Mouse (Mus musculus) duodenum, adult 2 months (tissue): ENCODE results near the gene Nasp. TPM values are rescaled to one million over a fixed set of nuclear protein-coding genes. Genes with fewer than 3 reads are reported as not detected.

Experiments
- polyA plus RNA-seq: library from polyadenylated mRNA; depleted of rRNA; stranded (reverse); fragments of >200 nt; gene quantifications from 2 replicates; pipeline ENCODE4 v1.2.3, GENCODE M21; 2012; ENCODE audit warnings: low replicate concordance; rRNA removed

Nasp gene
- polyA plus RNA-seq, result 0.38 and 2.5 TPM in 2 replicates

GRCm38 (mm10) chr4:116627722-116628662 lies at the start of gene Nasp:
Gene Nasp (minus strand): TSS chr4:116627941.

DNA sequence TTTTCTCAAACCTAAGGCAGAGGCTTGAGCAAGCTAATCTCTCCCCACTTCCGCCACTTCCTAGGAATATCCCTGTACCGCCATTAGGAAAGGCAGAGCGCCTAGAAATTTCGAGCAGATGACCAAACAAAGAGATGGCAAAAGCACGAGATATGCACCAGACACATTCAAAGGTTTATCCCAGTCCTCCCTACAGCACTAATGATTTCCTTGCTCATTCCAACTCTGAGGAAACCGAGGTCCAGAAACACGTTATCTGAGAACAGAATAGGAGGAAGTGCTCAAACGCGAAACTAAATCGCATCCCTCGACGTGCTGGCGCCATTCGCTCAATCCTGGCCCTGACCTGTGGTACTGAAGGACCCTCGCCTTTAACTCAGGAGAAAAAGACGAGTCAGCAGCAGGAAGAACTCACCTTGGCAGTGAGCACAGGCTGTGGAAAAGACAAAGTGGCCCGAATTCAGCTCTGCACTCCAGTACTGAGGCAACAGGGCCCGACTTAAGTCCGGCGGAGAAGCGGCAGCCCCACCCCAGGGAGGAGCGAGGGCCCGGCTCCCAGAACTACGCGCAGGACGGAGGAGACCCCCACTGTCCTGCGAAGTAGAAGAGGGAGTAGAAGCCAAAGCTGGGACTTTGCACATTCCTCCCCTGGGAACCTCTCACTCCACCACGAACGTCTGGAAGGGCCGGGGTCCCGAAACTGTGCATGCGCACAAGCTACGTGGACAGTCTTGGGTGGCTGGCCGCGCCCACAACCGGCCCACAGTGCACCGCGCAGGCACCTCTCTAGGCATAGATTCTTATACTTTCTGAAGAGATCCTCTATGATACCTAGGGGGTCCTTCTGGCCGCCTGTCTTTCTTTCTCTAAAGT lies 23.4 kb upstream of the Nasp start, which contains the start of gene Akr1a1:
Gene Akr1a1, minus strand, starts transcription at position 757 of the 873 bp plus-strand sequence.

DNA sequence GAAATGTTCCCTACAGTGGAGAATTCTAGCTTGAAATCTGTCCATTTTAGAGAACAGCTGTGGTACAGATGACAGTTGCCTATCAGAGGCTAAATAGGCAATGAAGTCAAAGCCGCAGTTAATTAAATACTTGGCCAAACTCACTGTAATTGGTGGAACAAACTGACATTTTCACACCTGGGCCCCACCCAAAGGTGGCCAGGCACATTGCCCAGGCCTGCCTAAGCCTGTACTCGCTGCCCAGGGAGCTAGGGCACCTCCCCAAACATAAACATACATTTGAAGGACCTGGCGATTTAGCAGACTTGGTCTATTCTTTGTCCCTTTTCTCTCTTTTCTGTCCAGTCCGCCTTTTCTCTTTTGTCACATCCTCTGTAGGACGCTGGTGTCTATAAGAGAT lies 31.4 kb downstream of the Nasp start, which contains the start of gene Ccdc17:
Gene Ccdc17, plus strand, starts transcription at position 276 of the 400 bp plus-strand sequence.

GRCm38 (mm10) chr4:116557306-116558121 lies 70.2 kb downstream of the Nasp start, which contains the start of gene Gpbp1l1:
Gene Gpbp1l1 (plus strand): TSS chr4:116557658.

DNA sequence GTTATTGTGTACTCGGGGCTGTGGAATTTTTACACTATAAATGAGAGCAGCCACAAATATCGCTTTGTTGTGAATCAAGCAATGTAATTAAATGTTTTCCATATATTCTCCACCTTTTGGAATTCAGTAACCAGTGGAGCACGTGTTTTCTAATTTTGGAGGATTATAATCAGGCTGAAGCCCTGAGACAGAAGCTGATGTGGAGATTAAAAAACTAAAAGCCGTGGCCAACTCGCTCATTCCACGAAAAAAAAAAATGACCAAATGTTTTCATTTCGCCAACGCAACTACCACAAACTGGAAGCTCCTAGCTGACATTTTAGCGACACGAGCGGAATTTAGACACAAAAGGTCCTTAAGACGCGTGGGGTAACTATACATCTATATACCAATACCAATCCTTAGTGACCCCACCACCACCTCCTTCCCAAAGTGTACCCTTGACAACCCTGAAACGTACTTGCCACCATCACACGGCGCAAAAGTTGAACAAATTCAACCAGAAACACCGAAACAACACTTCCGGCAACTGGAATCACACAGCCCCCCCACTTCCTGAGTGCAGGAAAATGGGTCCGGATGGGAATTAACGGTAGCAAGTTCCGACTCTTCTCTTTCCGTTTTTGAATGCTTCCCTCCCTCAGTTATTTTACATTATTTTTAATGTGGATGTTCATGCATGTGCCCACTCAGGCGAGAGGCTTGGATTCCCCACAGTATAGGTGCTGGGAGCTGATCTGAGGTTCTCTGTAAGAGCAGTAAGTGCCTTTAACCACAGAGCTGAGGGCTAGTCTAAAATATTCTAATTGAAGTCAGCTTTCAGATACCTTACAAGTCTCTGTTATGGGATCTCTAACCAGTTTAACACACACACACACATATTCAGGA lies 72.1 kb downstream of the Nasp start, which contains the start of gene Tmem69:
Gene Tmem69, minus strand, starts transcription at position 524 of the 888 bp plus-strand sequence.

Other genes starting within 250 kb of the Nasp start
- 170 and 175 TPM in 2 replicates for gene Mast2, start 163.8 kb downstream of the Nasp start, polyA plus RNA-seq
- 0.23 and 0.25 TPM in 2 replicates for gene Ipp, start 120.4 kb downstream of the Nasp start, polyA plus RNA-seq
- 2.0 and 2.3 TPM in 2 replicates for gene Tmem69, start 72.0 kb downstream of the Nasp start, polyA plus RNA-seq
- gene Gpbp1l1, start 70.3 kb downstream of the Nasp start, polyA plus RNA-seq, result 19.2 TPM in 2 replicates
- gene Ccdc17, start 31.3 kb downstream of the Nasp start, polyA plus RNA-seq, result 3.9 and 5.9 TPM in 2 replicates
- 553 and 797 TPM in 2 replicates for gene Akr1a1, start 23.7 kb upstream of the Nasp start, polyA plus RNA-seq
- gene Prdx1, start 57.6 kb upstream of the Nasp start, polyA plus RNA-seq, result 49.2 and 53.2 TPM in 2 replicates
- 1.7 and 5.1 TPM in 2 replicates for gene Mmachc, start 80.5 kb upstream of the Nasp start, polyA plus RNA-seq
- gene Ccdc163, start 80.6 kb upstream of the Nasp start, polyA plus RNA-seq, result 7.8 and 9.1 TPM in 2 replicates
- gene Tesk2, start 93.0 kb upstream of the Nasp start, polyA plus RNA-seq, result 6.9 and 20.8 TPM in 2 replicates
- 8.2 and 9.2 TPM in 2 replicates for gene Toe1, start 179.7 kb upstream of the Nasp start, polyA plus RNA-seq
- 3.7 and 4.4 TPM in 2 replicates for gene Mutyh, start 179.8 kb upstream of the Nasp start, polyA plus RNA-seq
- gene Hpdl, start 193.8 kb upstream of the Nasp start, polyA plus RNA-seq, result 7.3 and 8.6 TPM in 2 replicates
- 6.3 and 9.9 TPM in 2 replicates for gene Zswim5, start 249.4 kb upstream of the Nasp start, polyA plus RNA-seq